Mouse (Mus musculus): Measurements from ENCODE around the gene Rnf157.
"Not testable (repeated sequence)": the region's sequence is repeated elsewhere in the genome, so short reads cannot be mapped to it uniquely, and the experiment has no call there.

Gene Rnf157

DNA sequence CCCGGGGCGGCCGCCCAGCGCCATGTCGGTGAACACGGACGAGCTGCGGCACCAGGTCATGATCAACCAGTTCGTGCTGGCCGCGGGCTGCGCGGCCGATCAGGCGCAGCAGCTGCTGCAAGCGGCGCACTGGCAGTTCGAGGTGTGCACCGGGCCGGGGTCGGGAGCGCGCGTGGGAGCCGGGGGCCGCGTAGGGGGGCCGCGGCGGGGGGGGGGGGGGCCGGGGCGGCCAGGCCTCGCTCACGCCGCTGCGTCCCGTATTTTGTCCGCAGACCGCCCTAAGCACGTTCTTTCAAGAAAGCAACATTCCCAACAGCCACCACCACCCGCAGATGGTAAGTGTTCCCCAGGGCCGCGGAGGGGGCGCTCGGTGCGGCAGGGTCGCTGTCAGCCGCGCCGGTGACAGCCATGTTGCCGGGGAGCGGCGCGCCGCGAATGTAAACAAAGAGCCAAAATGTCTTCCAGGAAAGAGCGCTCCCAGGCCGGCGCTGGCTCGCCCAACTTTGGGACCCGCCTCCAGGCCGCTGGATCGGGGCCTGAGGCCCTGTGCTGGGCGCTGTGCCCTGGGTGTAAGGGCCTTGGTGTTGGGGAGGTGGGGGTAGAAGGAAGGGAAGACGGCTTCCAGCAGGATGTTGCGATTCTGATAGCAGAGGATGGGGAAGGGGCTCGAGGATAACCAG, 21.6 kb upstream of the Rnf157 start:
- no peak for DNase-seq (ENCODE audit: low read depth, low spot score)

- DNase-seq (ENCODE audit: low read depth, low spot score) = peak; percentile 100
These were observed 20.8 kb upstream of the Rnf157 start, which contains the start of gene Ubald2 for GRCm38 (mm10) chr11:116433356-116434286. TSS of gene Ubald2 (plus strand) at chr11:116434094.

GRCm38 (mm10) chr11:116432593-116433355, 19.9 kb upstream of the Rnf157 start:
- no peak for DNase-seq (ENCODE audit: low read depth, low spot score)

- no peak for DNase-seq (ENCODE audit: low read depth, low spot score)
These were observed 19.3 kb upstream of the Rnf157 start for GRCm38 (mm10) chr11:116432127-116432526.

GRCm38 (mm10) chr11:116431428-116432077, 18.7 kb upstream of the Rnf157 start:
- DNase-seq (ENCODE audit: low read depth, low spot score) = no peak

DNA sequence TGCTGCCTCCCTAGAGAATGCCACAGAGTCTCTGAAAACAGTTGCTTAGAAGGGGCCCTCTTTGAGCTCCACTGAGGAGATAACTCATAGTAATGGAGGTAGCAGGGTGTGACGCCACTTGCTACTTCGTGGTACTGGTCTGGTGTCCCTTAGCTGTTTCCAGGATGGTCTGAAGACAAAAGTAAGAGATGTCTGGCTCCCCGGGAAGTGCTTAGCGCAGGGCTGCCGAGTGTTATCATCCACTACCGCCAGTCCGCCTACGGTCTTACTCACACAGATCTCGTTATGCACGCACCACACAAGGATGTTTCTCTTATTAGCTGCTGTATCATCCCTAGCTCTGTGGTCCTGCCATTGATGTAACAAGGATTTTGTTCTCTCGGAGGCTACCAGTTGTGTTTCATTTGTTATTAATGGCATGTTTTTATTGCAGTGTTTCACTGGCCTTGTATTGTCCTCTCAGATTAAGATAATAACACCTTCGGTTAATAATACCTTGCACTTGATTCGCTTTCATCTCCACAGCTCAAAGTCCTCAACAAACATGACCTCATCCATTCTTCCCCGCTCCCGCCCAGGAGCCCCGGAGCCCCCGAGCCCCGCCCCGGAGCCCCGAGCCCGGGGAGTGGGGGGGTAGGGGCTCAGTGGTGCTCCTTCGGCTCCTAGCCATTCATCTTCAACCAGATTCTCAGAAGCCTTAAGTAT, 18.0 kb upstream of the Rnf157 start:
- DNase-seq (ENCODE audit: low read depth, low spot score) = no peak

GRCm38 (mm10) chr11:116429862-116430613, 17.2 kb upstream of the Rnf157 start:
- no peak for DNase-seq (ENCODE audit: low read depth, low spot score)

GRCm38 (mm10) chr11:116428872-116429859, 16.3 kb upstream of the Rnf157 start:
- DNase-seq (ENCODE audit: low read depth, low spot score) = no peak

- peak; percentile 75 for DNase-seq (ENCODE audit: low read depth, low spot score)
These were observed 14.2 kb upstream of the Rnf157 start for GRCm38 (mm10) chr11:116426852-116427575.

GRCm38 (mm10) chr11:116426328-116426727, 13.5 kb upstream of the Rnf157 start:
- not testable (repeated sequence) for DNase-seq (ENCODE audit: low read depth, low spot score)

DNA sequence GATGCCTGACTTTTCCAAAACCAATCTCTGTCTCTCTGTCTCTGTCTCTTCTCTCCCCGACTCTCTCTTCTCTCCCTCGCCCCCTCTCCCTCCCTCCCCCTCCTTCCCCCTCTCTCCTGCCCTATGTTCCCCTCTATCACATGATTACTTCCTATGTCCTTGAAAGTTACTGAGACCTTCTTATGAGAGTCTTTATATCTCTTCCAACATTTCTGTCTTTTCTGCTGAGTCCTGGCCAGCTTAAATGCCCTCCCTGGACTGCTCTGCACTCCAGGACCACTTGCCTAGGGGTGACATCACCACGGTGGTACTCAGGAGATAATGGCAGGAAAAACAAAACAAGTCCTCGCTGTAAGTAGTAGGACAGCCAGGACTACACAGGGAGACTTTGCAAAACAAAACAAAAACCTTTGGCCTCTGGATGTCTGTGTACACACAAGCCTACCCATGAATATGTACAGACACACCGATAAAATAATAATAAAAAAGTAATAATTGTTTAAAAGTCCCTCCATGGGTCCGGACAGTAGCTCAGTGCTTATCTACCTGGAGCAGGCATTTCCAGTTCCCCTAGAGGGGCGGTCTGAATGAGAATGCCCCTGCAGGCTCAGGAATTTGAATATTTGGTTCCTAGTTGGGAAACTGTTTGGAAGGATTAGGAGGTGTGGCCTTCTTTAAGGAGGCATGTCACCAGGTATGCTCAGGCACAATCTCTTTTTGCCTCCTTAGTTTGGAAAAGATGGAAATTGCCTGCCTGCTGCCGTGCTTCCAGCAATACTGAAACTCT, 12.0 kb upstream of the Rnf157 start:
- no peak for DNase-seq (ENCODE audit: low read depth, low spot score)

DNA sequence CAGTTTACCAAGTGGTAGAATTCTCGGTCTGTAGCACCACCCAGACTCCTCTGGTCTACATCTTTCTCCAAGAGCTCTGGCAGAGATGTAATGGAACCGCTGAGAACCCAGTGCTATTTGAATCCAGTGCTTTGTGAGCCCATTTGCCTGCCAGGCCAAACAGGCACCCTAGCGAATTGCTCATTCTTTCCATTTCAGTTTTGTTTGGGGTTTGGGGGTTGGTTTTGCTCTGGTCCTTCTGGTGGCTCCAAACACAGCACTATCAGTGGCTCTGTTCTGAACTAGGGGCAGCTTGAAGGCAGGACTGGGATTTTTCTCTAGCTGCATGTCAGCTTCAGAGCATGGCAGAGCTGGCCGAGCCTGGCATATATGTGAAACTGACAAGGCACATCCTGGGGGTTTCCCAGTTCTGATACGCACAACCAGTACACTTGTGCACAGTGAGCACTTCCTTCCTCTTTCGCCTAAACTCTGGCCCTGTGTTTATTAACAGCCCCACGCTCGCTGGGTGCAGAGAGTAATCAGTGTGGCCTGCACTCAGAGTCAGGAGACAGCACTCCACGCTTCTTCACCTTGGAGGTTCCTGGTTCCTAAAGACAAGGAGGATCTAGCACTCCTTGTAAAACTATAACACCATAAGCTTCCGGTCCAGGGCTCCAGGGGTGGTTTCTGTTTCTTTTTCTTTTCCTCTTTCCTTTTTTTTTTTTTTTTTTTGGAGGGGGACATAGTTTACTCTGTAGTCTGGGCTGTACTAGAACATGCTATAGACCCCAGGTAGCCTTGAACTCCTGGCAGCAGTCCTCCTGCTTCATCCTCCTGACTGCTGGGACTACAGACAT, 11.2 kb upstream of the Rnf157 start:
- no peak for DNase-seq (ENCODE audit: low read depth, low spot score)

DNA sequence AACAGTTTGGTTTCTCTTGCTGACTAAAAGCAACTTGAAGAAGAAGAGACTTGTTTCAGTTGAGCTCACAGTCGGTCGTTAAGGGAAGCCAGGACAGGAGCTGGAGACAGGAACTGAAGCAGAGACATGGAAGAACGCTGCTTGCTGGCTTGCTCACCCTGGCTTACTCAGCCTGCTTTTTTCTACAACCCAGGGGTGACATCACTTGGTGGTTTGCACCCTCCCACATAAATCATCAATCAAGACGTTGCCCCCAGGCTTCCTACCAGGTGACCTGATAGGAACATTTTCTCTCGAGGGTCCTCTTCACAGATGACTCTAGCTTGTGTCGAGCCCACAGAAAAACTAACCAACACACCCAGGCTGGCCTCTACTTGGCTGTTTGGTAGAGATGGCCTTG, 10.4 kb upstream of the Rnf157 start:
- DNase-seq (ENCODE audit: low read depth, low spot score) = no peak

DNA sequence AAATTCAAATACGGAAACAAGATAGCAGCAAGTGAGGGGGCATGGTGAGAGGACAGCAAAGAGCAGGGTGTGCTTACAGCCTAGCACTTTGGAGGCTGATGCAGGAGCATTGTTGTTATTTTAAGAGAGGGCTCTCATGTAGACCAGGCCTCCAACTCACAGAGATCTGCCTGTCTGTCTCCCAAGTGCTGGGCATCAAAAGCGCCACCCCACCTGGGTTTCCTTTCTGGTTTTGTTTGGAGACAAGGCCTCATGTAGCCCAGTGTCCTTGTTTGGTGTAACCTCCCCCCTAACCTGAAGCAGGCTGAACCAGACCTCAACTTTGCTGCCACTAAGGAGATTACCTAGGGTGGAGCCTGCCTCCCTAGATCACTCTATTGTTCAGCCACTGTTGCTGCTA, 9.7 kb upstream of the Rnf157 start:
- DNase-seq (ENCODE audit: low read depth, low spot score) = no peak

DNA sequence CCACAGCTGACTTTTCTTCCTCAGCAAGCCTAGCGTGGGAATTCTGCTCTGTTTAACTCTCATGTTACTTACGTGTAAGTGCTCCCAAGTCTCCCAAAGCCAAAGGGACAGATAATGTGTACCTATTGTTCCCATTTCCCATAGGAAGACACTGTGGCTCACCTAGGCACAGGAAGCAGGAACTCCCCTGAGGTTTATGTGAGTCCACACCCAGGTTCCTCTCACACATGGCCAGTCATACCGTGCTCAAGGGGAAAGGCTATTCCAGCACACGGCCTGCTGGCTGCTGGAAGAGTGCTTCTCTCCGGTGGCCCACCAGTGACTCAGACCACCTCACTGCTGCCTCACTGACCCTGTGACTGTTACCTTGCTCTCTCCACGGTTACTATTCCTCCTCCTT, 8.3 kb upstream of the Rnf157 start:
- DNase-seq (ENCODE audit: low read depth, low spot score) = no peak

DNA sequence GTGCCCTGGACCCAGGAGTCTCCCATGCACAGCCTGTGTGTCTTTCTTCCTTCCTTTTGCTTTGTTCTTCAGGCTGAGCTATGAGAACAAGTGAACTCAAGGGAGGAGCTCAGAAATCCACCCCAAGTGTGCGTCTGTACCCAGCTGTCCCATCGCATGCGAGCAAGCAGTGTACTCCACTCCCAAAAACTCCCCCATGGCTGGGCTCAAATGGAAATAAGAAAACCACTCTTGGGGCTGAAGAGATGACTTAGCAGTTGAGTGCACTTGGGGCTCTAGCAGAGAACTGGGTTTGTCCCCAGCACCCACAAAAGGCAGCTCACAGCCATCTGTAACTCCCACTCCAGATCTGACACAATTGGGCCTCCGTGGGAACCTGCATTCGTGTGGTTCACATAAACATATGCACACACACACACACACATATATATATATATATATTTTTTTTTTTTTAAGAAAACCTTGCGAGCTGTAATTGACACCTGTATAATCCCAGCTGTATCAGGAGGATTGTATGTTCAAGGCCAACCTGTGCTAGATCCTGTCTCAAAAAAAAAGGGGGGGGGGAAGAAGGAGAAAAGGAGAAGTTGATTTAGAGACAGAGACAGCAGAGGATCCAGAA, 6.1 kb upstream of the Rnf157 start:
- no peak for DNase-seq (ENCODE audit: low read depth, low spot score)
